Mouse (Mus musculus): ENCODE data around the gene Zfp668.
"Not testable (repeated sequence)": the region's sequence is repeated elsewhere in the genome, so short reads cannot be mapped to it uniquely, and the experiment has no call there.

The Zfp668 gene

DNA sequence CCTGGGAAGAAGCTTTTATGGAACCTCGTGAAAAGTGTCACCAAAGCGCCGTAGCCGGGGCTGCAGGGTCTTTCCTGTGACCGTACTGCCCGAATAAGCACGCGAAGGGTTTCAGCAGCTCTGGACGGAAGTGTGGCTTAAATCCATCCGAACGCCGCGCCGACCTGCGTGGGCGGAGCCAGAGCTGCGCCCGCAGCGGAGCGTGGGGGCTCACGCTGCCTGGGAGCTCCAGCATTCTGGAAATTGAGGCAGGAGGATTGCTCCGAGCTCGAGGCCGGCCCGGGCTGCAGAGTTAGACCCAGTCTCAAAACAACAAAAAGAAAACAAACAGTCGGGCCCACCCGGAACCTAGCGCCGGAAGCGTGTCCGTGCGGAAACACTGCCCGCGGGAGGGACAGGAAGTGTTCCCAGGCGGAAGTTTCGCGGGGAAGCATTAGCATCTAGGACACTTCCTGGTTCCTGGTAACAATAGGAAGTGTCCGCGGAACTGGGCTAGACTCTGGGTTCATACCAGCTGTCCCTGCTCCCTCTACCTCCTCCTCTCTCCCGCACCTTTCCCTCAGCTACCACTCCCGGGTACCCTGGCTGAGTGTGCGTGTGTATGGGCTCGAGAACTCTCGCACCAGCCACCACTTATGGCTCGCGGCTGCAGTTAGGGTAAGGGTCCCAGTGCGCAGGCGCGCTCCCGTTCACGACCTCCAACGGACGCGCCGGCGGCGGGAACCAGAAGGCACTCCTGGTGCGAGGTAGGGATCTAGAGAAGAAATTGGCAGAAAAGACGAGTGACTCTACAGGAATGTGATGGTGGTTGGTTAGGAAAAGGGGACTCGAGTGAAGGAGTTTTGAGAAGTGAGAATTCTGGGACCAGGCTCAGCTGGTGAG lies at the start of gene Zfp668:
Gene Zfp668 (minus strand): TSS at position 362 of the 882 bp plus-strand sequence.
- DNase-seq: peak; percentile 94 to 96

DNA sequence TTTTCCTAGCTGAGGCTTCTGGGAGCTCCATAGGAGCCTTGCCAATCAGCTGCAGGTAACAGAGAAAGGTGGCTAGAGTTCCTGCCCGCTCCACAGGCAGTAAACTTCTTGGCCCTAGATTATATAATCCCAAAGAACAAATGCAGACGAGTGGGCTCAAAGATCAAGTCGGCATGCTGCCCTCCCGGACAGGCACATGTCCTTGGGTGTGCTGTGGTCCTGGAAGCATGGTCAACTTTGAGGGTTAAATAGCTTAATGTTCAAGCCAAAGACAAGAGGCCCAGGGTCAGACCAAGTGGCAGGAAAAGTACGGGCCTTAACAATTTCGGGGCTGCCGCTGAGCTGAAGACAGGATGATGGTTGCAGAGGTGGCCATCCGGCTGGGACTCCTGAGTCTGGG lies 49.4 kb upstream of the Zfp668 start:
- DNase-seq: peak in 1 of 2 experiments; percentile 57

DNA sequence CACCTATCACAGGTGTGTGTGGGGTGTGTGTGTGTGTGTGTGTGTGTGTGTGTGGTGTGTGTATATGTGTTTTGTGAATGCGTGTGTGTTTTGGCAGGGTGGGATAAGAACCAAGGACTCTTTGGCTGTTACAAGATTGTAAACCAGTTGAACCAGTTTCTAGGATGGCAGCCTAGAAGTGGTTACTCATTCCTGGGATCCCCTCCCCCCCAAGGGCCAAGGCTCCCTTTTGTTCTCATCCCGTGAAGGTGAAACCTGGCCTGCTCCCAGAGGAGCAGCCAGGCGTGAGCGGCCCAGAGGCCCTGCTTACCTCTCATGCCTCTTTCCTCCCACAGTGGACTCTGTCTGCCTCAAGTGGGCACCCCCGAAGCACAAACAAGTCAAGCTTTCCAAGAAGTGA lies 48.6 kb upstream of the Zfp668 start:
- DNase-seq: peak; percentile 80 to 88

DNA sequence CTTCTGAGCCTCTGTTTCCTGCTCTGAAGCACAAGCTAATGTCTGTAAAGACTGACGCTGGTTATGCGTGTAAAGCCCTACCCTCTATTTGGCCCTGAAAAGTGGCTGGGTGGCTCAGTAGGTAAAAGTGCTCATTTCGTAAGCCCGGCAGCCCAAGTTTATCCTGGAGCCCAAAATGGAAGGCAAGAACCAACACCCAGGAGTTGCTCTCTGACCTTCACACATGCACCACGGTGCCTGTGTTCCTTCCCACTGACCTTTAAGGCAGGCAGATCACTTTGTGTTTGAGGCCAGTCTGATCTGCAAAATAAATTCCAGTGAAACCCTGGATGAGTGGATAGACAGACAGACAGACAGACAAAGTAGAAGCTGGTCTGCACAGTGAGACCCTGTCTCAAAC lies 47.1 kb upstream of the Zfp668 start:
- no peak for DNase-seq

DNA sequence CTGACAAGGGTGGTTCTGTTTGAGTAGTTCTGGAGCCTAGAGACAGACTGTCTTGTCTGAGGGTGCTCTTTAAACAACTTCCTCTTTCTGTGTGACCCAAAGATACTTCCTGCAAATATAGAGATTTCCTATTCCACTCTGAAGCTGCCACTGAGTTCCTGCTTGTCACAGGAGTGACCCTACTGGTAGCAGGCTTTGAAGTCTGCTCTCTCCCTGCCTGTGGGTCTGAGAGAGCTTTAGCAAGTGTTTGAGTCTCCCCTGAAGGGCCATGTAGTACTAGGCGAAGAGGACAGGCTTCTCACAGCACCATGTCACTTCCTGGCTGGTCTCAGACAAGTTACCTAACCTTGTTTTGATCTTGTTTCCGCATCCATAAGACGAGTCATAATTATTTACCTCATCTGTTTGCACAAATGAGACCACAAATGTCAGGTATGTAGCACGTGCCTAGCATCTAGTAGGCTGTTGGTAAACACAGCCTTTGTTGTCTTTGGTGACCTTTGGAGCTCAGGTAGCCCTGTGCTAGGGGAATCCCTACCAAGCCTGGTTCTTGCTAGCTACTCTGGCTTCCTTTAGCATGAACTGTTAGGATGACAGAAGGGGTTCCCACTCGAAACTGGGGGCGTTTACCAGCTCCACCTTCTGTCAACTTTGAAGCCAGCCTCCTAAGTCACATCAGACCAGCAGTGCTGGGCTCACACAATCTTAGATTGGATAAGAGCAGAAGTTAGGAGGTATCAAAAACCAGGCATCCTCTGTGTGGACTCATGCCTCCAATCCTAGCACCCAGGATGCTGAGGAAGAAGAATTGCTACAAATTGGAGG lies 46.0 kb upstream of the Zfp668 start:
- DNase-seq: no peak

DNA sequence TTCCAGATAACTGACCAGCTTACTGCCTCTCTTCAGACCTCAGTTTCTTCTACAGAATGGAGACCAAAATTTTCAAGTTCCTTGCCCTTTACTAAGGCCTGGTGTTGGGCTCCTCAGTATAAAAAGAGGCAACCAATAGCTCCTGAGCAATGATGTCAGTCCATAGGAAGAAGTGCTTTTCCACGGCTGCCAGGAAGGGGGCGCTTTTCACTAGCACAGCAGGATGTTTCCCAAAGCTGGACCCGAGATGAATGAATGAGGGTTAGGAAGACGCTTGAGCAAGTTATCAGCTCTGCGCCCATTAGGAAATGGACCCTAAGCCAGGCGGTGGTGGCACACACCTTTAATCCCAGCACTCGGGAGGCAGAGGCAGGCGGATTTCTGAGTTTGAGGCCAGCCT lies 44.9 kb upstream of the Zfp668 start:
- peak; percentile 62 to 75 for DNase-seq

DNA sequence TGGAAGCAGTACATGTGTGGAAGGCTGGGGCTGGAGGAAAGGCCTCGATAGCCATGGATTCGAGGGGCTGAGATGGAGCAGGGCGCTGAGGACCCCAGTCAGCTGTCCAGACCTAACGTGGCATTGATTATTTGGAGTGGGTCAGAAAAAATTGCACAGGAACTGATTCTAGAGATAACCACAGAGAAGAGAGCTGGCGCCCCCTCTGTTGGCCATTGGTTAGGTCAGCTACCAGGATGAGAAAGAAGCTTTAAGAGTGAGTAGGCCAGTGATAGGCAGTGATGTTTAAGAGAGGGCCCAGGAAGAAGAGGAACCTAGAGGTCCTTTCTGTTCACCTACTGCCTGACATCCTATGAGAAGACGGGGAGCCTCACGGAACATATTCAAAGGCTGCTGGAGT lies 42.7 kb upstream of the Zfp668 start:
- peak; percentile 65 to 72 for DNase-seq

DNA sequence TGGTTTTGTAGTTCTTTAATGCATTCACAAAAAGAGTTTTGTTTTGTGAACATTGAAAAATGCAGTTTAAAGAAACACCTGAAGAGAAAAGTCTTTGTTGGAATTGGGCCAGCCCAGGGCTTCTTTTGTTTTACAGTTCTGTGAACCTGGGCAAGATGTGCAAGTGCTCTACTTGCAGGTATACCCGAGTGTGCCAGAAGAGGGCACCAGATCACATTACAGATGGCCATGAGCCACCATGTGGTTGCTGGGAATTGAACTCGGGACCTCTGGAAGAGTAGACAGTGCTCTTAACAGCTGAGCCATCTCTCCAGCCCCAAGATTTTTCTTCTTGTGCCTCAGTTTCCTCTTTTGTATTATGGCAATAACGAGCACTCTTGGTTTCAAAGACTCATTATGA lies 41.6 kb upstream of the Zfp668 start:
- peak; percentile 76 to 81 for DNase-seq

GRCm38 (mm10) chr7:127915293-127915692 lies 38.7 kb upstream of the Zfp668 start:
- DNase-seq: no peak

- DNase-seq: no peak
Measured at GRCm38 (mm10) chr7:127912938-127913337, 36.3 kb upstream of the Zfp668 start.

GRCm38 (mm10) chr7:127912190-127912871 lies 35.7 kb upstream of the Zfp668 start, which contains the start of gene Kat8:
Kat8 (plus strand) TSS chr7:127912516.
- peak; percentile 94 to 96 for DNase-seq

- DNase-seq: no peak
Measured at GRCm38 (mm10) chr7:127908656-127909055, 32.0 kb upstream of the Zfp668 start.

DNA sequence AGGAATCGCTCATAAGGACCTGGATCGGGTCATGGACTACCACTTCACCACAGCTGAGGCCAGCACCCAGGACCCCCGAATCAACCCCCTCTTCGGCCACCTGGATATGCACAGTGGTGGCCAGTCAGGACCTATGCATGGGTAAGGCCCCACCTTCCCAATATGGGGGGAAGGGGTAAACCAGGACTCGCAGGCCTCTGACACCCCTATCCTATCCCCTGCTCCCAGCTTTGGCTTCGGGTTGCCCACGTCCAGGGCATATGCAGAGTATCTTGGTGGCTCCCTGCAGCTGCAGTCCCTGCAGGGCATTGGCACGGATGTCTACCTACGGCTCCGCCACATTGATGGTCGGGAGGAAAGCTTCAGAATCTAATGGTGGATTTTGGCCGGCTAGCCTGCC lies 31.3 kb upstream of the Zfp668 start:
- DNase-seq: no peak

- DNase-seq: peak; percentile 84 to 92
Measured at GRCm38 (mm10) chr7:127903971-127904796, 27.6 kb upstream of the Zfp668 start, which contains the start of gene Bckdk. Bckdk (plus strand) TSS chr7:127904082.

- no peak for DNase-seq
Measured at GRCm38 (mm10) chr7:127901772-127902171, 25.1 kb upstream of the Zfp668 start.

GRCm38 (mm10) chr7:127899997-127900396 lies 23.4 kb upstream of the Zfp668 start:
- DNase-seq: peak in 1 of 2 experiments; percentile 38

DNA sequence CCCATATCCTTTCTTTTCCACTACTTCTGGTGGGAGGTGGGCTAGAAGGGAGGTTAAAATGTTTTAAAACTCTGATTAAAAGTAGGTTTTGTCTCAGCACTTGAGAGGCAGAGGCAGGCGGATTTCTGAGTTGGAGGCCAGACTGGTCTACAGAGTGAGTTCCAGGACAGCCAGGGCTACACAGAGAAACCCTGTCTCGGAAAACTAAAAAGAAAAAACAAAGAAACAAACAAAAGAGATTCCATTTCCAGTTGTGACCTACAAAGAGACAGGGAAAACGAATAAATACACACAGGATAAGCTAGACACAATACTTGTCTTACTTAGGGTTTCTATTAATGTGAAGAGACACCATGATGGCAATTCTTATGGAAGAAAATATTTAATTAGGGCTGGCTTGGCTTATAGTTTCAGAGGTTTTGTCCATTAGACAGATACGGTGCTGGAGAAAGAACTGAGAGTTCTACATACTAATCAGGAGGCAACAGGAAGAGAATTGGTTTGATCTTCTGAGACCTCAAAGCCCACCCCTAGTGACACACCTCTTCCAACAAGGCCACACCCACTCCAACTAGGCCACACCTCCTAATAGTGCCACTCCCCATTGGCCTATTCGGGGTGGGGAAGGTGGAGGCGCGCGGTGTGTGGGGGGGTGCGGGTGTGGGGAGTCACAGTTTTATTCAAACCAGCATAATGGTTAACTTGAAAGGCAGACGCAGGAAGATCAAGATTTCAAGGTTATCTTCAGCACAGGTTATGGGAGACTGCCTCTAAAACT lies 21.7 kb upstream of the Zfp668 start:
- DNase-seq: peak; percentile 46 to 62

- no peak for DNase-seq
Measured at GRCm38 (mm10) chr7:127897542-127897941, 20.9 kb upstream of the Zfp668 start.

- peak; percentile 79 to 83 for DNase-seq
Measured at GRCm38 (mm10) chr7:127896384-127896783, 19.8 kb upstream of the Zfp668 start.

- DNase-seq: not testable (repeated sequence)
Measured at GRCm38 (mm10) chr7:127895891-127896290, 19.3 kb upstream of the Zfp668 start.

DNA sequence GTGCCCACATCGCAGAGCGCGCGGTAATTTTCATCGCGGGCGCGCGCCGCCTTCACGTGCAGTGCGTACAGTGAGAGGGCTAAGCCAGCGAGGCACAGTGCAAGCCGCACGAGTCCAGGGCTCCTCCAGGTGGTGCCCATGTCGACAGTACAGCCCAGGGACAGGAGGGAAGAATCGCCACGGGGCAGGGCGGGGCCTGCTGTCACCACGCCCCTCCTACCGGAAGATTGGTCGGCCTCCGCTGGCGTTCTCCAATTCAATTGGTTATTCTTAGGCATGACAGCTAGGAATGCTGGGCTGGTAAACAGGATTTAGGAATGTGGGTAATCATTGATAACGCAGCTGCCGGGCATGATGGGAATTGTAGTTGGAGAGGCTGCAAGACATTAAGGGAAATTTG lies 18.8 kb upstream of the Zfp668 start, which contains the start of the genes Gm21974 and Vkorc1:
Gene Gm21974 (minus strand): TSS at position 13 of the 400 bp plus-strand sequence.
Gene Vkorc1 (minus strand): TSS at position 176 of the 400 bp plus-strand sequence.
- DNase-seq: peak; percentile 96 to 98

Data from kidney, postnatal 4 days (tissue).